Mouse (Mus musculus) telencephalon, adult 2 months (tissue): Measurements from ENCODE around the gene Cdh20.

Experiments used
- DNase-seq: peaks from one replicate; pipeline ENCODE4 v3.0.0-alpha.2; 2011; ENCODE audit warnings: low read depth, low spot score

Gene Cdh20

GRCm38 (mm10) chr1:105041668-105042067 is 273.3 kb downstream of the Cdh20 start:
- no peak for DNase-seq
